Mouse (Mus musculus) v-Abl transformed pro-B cells (cell line): ENCODE data around the gene Crabp2.

Source experiments
- in situ Hi-C, 2 experiments: fragments of 400-800 bp; cut with MboI; formaldehyde crosslinking; loops; one replicate each; pipeline ENCODE4 v1.15.1; 2025; ENCODE audit not compliant: unreplicated experiment in 2 of 2

Gene Crabp2

DNA sequence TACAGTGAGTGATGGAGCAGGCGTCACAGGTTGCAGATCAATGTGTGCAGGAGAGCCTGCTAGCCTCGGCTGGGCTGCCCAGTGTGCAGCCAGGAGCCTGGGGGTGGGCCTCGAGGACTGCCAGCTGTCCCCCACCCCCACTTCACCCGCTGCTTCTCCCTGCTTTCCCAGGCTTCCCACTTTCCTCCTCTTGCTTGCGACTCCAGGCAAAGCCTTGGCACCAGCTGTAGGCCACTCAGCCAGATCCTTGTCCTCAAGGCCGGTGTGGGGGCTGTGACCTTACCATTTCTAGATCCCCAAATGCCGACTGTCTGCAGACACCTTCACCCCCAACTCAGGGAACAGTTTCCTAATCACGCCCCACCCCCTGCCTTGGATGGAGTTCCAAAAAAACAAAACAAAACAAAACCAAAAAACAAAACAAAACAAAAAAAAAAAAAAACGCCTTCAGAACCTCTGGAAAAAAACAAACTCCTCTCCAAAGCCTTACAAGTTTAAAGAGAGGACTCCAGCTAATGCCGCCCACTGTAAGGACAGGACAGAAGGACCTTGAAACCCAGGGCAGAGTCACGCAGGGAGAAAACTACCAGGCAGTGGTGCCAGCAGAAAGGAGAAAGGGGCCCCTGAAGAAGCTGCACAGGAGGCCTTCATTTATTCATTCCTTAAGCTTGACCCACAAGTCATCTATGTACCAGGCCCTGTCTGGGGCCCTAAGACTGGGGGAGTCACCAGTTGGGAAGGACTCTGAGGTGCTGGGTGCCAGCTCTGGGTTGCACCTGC is 52.5 kb downstream of the Crabp2 start:
- in situ Hi-C loops, result loop anchor here in 1 of 2 experiments (10.0 kb wide), 1 partner anchor 194 kb away; no protein-coding TSS in a partner anchor

- in situ Hi-C loops, result loop anchor here in 1 of 2 experiments (10.0 kb wide), 1 partner anchor 192 kb away; no protein-coding TSS in a partner anchor
These were observed 54.0 kb downstream of the Crabp2 start for GRCm38 (mm10) chr3:88002291-88002976.
